Mouse (Mus musculus) adipocyte (in vitro differentiated cells): ENCODE data around the gene Tmigd1.

ENCODE experiments used
- DNase-seq: peaks from one replicate; pipeline ENCODE4 v3.0.0-alpha.2; 2016; ENCODE audit warnings: low spot score

Tmigd1 gene

GRCm38 (mm10) chr11:76901579-76902361, at the start of gene Tmigd1:
Gene Tmigd1 (plus strand): TSS chr11:76902159.
- peak; percentile 76 for DNase-seq

GRCm38 (mm10) chr11:76854475-76855341, 47.3 kb upstream of the Tmigd1 start:
- peak; percentile 75 for DNase-seq

GRCm38 (mm10) chr11:76856601-76857000, 45.4 kb upstream of the Tmigd1 start:
- peak; percentile 57 for DNase-seq

GRCm38 (mm10) chr11:76857111-76857510, 44.8 kb upstream of the Tmigd1 start:
- DNase-seq = peak; percentile 68

GRCm38 (mm10) chr11:76858781-76859180, 43.2 kb upstream of the Tmigd1 start:
- DNase-seq = no peak

GRCm38 (mm10) chr11:76859261-76859660, 42.7 kb upstream of the Tmigd1 start:
- no peak for DNase-seq

GRCm38 (mm10) chr11:76861185-76861584, 40.8 kb upstream of the Tmigd1 start:
- no peak for DNase-seq

- no peak for DNase-seq
Measured at GRCm38 (mm10) chr11:76872556-76873234, 29.3 kb upstream of the Tmigd1 start.

GRCm38 (mm10) chr11:76873865-76874264, 28.1 kb upstream of the Tmigd1 start:
- no peak for DNase-seq

GRCm38 (mm10) chr11:76874766-76875165, 27.2 kb upstream of the Tmigd1 start:
- DNase-seq = no peak

GRCm38 (mm10) chr11:76879816-76880215, 22.1 kb upstream of the Tmigd1 start:
- peak; percentile 22 for DNase-seq

GRCm38 (mm10) chr11:76884451-76884850, 17.5 kb upstream of the Tmigd1 start:
- DNase-seq = no peak

GRCm38 (mm10) chr11:76889339-76890164, 12.4 kb upstream of the Tmigd1 start:
- DNase-seq = no peak

- no peak for DNase-seq
Measured at GRCm38 (mm10) chr11:76891171-76891570, 10.8 kb upstream of the Tmigd1 start.

GRCm38 (mm10) chr11:76891738-76892349, 10.1 kb upstream of the Tmigd1 start:
- no peak for DNase-seq

GRCm38 (mm10) chr11:76892972-76893371, 9.0 kb upstream of the Tmigd1 start:
- peak; percentile 76 for DNase-seq

- peak; percentile 86 for DNase-seq
Measured at GRCm38 (mm10) chr11:76893570-76893969, 8.4 kb upstream of the Tmigd1 start.

- DNase-seq = peak; percentile 90
Measured at GRCm38 (mm10) chr11:76894240-76894639, 7.7 kb upstream of the Tmigd1 start.

- DNase-seq = peak; percentile 50
Measured at GRCm38 (mm10) chr11:76896360-76896759, 5.6 kb upstream of the Tmigd1 start.

GRCm38 (mm10) chr11:76897126-76897525, 4.8 kb upstream of the Tmigd1 start:
- DNase-seq = peak; percentile 51

GRCm38 (mm10) chr11:76897871-76898270, 4.1 kb upstream of the Tmigd1 start:
- DNase-seq = peak; percentile 85
